Mouse (Mus musculus) cerebellum, adult 9-10 months (tissue): ENCODE results near the gene Scaf8.
"Not testable (repeated sequence)": the region's sequence is repeated elsewhere in the genome, so short reads cannot be mapped to it uniquely, and the experiment has no call there.

Source experiments
- DNase-seq: peaks from one replicate; pipeline ENCODE4 v3.0.0; 2022

Gene Scaf8

DNA sequence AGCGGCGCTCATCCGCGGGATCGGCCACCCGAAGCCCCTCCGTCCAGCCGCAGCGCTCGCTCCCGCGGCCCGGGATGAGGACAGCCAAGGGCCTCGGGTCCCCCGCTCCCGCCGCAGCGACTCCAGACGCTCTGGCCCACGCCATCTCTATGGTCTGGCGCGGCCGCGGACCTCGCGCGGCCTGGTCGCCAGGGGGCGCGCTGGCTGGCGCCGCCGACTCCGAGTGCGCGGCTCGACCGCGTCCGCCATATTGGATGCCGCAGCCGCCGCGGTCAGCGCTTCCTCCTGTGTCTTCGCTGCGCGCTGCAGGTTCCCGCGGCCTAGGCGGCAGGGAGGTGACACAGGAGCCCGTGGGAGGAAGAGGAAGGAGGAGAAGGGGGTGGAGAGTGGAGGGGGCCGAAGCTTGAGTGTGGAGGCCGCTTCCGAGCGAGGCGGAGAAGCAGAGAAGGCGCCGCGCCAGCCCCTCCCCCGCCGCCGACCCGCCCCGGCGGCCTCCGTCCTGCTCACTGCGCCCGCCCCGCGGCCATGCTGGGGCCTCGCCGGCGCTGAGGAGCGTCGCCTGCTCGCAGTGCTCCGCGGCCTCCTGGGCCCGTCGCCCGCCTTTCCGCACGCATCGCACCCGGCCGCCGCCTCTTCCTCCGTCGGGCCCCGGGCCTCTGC lies at the start of gene Scaf8:
Gene Scaf8 (plus strand): TSS at position 253 of the 660 bp plus-strand sequence.
- peak; percentile 92 for DNase-seq

DNA sequence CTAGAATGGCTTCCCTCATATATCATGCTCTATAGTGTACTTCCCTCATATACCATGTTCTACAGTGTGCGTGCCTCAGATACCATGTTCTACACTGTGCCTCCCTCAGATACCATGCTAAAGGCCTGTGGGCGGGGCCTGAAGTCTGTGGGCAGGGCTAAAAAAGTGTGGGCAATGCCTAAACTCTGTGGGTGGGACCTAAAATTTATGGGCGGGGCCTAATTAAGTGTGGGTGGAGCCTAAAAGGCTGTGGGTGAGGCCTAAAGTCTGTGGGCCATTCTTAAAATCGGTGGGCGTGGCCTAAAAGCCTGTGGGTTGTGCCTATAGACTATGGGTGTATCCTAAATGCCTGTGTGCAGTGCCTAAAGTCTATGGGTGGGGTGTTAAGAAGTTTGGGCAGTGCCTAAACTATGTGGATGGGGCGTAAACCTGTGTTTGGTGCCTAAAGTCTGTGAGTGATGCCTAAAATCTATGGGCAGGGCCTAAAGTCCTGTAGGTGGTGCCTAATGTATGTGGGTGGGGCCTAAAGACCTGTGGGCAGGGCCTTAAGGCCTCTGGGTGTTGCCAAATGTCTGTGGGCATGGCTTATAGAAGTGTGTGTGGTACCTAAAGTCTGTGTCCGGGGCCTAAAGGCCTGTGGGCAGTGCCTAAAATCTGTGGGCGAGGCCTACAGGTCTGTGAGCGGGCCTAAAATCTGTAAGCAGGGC lies 39.5 kb upstream of the Scaf8 start:
- no peak for DNase-seq

DNA sequence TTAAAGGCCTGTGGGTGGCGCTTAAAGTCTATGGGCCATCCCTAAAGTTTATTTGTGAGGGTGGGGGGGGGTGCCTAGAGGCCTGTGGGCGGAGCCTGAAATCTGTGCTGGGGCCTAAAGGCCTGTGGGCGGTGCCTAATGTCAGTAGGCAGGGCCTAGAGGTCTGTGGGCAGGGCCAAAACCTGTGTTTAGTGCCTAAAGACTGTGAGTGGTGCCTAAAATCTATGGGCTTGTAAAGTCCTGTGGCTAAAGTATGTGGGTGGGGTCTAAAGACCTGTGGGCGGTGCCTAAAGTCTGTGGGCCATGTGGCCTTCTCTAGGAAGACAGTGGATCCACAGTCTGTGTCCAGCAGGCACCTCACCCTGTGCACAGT lies 38.9 kb upstream of the Scaf8 start:
- no peak for DNase-seq

DNA sequence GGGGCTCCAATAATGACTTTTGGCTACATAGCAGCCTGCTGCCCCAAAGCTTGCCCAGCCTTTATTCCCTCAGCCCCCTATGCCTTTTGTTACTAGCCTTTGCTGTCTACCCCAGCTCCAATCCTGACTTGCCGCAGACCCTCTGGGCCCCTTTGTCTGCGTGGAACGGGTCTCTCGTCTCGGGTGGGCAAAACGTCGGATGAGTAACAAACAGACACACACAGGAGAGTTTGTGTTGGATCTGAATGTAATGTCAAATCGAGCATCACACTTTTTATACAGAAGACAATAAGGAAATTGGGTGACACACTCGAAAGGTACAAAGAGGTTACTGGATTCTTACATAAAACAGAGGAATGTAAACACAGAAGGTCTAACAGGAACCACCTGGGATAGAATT lies 36.8 kb upstream of the Scaf8 start:
- not testable (repeated sequence) for DNase-seq

DNA sequence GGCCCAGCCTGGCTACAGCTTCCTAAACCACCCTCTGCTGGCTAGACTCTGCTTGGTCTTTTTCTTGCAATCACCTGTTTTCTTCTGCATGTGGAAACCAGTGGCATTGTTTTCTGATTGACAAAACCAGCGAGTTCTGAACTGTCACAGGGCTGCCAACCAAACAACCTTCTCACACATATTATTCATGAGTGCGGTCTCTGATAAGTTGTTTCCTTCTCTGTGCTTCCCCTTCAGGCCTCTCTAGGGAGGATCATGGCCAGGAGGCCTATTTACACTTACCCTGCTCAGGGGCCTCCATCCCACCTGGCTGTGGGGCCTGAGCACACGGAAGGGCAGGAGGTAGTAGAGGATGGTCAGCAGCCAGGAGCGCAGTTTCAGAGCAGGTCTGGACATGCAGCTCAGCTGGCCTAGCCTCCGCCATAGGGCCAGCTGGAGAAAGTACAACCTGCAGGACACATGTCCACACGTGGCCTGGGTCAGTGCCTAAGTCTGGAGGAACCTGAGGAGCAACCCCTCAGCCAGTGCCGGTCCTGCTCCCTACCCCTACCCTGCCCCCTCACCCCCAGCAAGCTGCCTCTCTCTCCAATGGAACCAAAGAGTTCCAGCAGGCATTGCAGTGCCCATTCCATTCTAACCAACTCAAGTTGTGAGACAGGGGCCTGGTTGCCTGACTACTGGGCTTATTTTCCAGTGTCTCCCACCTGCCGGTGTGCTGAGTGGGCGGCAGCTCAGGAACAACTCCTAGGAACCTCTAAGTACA lies 34.0 kb upstream of the Scaf8 start:
- DNase-seq = not testable (repeated sequence)

DNA sequence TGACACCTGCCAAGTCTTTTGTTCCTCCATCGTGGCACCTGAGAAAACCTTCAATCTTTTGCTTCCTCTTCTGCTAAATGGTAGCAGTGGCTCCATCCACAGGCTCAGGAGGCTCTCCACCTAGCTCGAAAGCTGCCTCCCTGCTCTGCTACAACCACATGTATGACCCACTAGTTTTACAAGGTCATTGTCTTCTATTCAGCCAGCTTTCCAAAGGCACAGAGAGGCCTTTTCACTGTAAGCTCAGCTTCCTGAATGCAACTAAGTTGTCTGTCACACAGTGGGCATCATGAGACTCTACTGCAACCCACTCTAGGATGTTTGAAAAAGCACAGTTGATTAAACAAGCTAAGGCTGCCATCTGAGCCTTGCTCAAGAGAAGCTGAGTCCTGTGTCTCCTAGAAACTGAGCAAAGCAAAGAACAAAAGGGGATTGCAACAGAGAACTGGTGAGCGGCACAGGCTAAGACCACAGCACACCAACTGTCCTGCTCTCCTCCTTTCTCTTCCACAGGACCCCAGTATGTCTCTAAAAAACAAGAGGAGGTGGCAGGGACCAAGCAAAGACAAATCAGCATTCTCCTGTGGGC lies 33.2 kb upstream of the Scaf8 start:
- DNase-seq = peak; percentile 99

DNA sequence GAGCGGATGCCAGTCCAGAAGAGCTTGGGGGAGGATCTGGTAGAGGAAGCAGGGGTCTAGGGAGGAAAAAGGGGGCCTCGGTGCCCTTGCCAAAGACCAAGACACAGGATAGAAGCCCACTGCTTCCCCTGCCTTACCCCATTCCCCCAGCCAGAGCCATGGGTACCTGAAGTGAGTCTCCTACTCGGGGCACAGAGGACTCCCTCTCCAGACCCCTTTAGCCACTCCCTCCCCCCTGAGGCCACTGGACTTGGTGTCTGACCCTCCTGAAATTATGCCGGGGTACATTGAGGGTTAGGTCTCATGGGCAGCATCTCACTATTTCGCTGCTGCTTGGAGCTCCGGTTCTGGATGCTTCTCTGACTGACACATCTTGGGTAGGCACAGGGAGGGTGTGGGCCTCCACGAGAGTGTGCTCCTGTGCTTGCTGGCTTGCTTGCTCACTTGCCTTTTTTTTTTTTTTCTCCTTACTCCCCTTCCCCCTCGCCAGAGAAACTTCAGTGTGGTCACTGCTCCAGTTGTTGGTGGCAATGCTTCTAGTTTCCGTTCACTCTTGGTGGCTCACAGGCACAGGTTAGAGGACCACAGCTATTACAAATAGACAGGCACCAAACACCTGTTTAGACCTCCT lies 32.5 kb upstream of the Scaf8 start:
- peak; percentile 89 for DNase-seq

DNA sequence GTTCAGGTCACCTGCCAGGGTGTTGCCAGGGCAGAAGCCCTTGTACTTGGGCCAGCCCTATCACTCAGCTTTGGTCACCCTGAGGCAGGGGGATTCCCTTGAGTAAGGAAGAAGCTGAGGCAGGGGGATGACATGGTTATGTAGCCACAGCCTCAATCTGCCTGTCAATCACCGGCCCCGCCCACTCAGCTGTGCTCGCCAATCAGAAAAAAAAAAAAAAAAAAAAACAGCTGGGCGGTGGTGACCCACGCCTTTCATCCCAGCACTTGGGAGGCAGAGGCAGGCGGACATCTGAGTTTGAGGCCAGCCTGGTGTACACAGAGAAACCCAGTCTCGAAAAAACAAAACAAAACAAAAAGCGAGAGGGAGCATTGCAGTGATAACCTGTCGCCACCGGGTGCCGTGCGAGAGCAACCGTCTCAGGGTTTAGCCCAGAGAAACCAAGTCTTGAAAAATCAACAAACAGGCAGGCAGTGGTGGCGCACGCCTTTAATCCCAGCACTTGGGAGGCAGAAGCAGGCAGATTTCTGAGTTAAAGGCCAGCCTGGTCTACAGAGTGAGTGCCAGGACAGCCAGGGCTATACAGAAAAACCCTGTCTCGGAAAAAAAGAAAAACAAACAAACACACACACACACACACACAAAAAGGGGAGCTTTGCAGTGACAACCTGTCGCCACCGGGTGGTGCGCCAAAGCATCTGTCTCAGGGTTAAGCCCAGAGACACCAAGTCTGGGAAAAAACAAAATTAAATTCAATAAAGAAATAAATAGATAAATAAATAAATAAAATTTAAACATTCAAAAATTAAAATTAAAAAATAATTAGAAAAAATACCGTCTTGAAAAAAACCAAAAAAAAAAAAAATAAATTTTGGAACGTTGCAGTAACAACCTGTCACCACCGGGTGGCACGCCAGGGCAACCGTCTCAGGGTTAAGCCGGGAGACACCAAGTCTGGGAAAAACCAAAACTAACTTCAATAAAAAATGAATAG lies 31.7 kb upstream of the Scaf8 start:
- DNase-seq = peak; percentile 82

DNA sequence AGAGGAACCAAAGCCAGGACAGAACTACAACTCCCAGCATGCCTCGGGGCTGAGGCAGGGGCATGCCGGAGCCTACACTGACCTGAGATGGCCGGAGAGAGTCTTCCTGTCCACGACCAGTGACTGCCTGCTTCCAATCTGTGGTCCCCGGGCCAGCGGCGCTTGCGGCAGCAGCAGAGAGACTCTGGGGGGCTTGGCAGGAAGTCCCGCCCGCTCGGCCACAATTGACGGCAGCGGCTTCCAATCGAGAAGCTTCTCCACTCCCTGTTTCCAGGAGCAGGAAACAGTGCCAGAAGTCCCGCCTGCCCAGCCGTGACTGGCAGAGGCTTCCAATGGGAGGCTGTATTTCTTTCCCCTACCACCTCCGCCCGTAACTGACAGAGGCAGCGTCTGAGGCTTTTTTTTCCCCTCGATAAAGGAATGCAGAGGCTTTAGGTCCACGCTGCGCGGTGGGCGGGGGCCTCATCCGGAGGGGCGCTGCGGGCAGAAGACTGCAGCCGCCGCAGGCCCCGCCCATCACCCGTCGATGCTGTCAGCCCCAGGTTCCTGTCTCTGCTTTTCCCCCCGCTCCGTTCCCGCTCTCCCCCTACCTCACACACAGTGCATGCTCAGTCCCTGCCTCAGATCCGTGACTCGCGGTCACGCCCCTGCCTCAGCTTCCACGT lies 30.8 kb upstream of the Scaf8 start:
- DNase-seq = peak; percentile 96

DNA sequence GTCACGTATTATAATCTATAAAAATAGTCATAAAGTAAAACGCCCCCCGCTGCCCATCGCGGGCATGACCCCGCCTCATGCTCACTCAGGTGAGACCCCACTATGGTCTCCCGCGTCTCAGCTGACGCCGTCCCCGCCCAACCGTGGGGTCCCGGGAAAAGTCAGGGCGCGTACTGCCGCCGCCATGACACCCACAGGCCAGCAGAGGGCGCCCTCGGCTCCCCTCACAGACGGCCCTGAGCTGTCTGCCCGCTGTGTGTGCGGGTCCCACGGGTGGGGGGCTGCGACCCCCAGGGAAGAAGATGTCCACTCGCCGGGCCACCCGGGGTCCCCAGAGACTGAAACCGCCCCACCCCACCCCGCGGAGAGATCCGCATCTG lies 30.2 kb upstream of the Scaf8 start:
- peak; percentile 90 for DNase-seq

DNA sequence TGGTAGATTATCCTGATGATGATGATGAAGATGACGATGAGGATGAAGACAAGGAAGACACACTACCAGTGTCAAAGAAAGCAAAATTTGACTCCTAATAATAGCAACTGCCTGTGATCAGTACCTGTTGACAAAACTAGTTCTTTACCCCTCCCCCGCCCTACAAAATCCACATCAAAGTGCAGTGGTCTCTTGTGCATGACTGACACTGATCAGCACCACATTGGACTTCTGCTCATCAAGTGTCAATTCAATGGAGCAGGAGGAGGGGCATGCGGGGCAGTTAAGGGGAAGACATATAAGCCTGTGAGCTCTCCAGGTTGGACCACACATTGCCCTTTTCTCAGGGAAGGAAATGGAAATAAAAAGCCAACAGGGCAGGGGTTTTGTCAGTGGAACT lies 29.6 kb upstream of the Scaf8 start:
- DNase-seq = peak; percentile 60

DNA sequence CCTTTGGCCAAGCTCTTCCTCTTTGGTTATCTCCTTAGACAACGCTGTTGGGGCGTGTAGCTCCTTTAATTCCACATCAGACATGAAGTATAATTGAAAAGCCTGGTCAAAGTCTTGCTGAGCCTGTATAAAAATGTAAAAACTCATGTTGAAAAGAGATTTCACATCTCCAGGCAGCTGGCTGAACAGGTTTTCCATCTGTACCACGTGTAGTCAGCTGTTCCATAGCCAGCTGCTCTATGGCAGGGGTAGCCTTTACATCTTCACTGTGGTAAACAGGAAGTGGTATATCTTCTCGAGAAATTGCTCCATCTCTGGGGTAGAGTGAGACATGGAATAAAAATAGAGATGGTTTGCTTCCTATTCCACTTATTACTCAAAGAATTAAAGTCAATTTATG lies 22.1 kb upstream of the Scaf8 start:
- no peak for DNase-seq

DNA sequence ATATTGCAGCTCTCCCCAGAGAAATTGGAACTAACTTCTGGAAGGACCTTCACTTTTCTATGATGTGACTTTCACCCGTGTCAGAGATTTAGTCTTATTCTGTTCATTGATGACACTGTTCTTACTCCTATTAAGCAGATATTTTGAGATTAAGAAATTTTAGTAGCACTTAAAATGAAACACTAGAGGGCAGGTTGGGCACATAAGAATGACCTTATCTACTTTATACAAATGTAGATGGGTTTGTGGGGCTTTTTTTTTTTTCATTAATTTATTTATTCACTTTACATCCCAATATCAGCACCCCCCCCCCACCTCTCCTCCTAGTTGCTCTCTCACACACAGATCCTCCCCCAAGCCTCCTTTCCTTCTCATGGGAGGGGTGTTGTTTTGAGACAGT lies 15.5 kb upstream of the Scaf8 start:
- not testable (repeated sequence) for DNase-seq

DNA sequence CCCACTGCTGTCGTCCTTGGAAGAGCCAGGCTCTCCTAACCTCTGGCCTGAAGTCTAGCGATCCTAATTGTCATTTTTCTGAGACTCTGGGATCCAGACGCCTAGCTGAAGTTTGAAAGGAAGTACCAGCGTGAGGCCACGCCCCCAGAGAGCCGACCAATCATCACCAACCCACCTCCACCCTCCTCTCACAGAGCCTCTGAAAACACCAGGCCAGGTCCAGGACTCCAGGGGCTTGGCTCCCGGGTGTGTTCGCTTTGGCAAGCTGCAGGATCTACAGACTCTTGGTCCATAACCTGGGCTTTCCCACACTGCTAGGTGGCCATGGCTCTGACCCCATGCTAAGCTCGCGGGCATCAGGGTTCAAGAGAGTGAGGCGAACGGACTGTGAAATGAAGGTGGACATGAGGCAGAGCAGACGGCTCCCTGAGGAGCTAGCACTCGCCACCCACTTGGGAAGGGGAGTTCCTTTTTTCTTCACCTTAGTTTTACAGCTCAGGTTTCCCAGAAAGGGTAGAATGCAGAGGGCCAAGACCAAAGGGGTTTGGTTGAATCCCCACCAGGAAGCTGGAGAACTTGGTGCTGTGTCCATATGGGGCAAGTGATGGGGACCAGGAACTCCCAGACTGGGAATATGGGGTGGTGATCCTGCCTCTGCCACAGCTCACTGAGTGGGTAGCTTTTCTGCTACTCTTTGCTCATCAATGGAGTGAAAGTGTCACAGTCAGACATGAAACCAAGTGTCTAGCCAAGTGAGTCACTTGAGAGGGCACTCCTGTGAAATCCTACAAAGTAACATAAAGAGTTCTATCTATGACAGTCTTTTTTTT lies 12.2 kb upstream of the Scaf8 start:
- DNase-seq = no peak

DNA sequence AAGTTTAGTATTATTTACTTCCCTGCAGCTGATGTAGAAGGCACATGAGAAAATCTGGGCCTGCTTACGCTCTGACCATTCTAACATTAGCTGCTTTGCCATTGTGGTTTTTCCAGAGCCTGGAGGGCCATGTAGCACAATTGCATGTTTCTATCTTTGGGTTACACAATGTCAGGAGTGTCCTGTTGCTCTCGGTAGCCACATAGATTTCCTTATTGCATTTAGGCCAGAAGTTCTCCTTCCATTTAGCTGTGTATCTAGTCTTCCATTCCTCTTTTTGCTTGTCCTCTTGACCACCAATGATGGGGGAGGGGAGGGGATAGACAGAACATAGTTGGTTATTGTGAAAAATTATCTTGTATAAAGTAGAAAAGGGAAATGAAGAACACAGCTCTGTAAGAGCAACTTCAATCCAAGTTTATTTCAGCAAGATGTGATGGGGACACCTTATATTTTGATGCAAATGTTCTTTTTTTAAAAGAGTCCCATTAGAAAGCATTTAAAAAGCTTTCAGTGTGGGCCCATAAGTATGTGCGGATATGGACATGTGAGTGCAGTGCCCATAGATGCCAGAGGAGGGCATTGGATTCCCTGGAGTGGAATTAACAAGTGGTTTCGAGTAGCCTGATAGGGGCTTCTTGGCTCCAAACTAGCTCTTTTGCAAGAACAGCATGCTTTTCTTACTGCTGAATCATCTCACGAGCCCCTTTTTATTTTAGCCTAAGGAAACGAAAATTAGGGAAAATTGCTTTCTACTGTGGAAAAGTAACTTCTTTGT lies 10.4 kb upstream of the Scaf8 start:
- no peak for DNase-seq

DNA sequence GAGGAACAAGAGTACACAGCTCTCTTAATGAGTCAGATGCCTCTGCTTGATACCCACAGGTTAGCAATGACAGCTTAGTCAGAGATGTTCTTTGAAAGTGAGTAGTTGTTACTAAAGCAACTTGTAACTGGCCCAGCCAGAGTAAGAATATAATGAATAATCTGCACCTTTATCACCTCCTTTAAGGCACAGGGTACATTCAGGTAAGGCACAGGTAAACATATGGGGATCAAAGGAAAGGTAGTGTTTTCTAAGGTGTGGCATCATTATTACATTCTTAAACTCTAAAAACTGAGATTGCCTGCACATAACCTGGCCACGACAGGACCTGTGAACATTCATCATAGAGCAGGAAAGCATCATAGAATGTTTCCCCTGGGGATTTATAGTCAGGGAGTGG lies 9.8 kb upstream of the Scaf8 start:
- DNase-seq = no peak

DNA sequence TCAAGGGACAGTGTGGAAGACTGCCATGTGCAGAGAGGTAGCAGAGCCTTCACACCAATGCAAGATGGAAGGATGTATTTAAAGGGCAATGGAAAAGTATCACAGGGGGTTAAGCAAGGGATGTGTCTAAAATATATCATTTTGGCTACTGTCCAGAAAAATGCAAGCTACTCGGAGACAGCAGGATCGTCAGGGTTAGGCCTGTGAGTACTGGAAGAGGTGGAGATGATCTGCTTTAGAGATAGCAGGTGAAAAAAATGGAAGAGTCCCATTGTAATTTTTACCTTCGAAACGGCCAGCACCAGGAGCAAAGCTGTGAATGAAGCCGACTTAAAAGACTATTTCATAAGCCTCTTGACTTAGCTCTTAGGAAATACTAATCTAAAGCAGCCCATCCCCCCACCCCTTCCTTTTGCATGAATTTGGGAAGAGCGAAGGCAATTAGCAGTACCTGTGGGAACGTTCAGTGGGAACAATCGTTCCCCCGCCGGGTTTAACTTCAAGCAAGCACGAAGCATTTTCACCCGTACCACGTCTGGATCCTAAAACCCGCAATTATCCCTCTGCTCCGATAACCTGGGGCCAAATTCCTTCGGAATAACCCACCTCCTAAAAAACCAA lies 925 bp upstream of the Scaf8 start:
- DNase-seq = peak; percentile 71

DNA sequence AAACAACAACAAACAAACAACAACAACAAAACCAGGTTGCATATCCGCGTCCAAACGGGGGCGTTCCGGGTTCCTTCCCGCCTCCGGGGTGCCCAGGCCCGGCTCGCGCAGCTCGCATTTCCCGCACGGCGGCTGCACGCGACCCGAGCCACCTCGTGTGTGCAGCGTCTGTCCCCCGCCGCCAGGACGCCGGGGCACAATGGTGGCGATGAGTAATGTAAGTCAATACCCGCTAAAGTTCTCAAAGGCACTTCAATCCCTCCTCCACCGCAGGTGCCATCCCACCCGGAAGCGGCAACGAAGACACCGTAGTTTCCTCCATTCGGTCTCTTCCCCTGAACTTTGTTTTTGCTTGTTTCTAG lies 433 bp upstream of the Scaf8 start:
- no peak for DNase-seq

DNA sequence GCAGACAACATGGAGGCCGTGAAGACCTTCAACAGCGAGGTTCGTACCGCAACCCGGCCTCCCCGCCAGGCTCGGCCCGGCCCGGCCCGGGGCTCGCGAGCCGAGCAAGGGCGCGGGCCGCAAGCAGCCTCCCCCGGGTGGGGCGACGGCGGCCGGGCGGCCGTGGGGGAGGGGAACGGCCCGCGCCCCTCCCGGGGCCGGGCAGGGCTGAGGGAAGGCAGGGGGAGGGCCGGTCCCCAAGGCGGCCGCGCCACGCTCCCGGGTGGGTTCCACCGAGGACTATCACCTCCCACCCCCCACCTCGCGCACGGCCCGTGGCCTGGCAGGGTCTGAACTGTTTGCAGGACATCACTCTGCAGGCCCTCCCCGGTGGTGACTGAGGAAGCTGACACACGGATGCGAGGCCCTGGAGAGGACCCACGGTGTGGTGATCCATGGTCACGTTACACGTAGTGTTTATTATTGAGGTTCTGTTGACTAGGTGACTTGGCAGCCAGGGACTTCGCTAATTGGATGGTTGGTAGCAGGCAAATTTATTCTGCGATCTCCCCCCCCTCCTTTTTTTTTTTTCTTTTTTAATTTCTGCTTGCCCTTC lies 705 bp downstream of the Scaf8 start:
- peak; percentile 79 for DNase-seq
